Mouse (Mus musculus) brain, embryonic 18.5 days (tissue): ENCODE measurements around the gene Tmed10.
A peak's percentile ranks its signal among the peaks of the same experiment; 100 is the strongest.

Experiments used
- DNase-seq: peaks from one replicate; pipeline ENCODE4 v3.0.0-alpha.2; 2012; ENCODE audit warnings: low read depth, low spot score

Tmed10 gene

DNA sequence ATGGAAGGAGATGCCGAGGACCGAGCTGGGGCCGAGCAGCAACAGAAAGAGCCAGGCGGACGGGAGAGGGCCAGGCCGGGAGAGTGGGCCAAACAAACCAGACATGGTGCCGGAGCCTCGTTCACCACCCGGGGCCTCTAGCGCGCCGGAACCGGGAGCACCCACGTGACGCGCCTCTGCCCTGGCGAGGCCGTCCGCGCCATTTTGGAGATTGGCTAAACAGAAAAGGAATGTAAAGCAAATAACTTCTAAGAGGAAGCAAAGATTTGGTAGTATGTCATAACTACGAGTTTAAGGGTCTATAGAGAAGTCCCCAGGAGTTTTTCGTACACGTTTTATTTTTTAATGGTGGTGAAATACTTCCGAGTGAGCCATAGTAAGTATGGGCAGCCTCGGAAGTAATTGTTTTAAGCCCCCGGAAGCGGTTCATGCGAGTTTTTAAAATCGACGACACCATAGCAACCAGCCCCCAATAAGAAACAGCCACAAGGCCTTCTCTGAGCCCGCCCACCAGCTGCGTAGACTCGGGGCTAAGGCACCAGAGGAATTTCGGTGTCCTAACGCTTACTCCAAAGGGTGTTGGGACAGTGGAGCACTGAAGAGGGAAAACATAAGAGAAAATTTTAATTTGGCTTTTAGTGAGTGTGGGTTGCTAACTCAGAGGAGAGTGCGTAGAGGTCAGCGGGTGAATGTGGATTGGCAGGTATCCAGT, at the start of gene Tmed10:
Tmed10 (minus strand) TSS at position 287 of the 712 bp plus-strand sequence.
- peak; percentile 93 for DNase-seq

DNA sequence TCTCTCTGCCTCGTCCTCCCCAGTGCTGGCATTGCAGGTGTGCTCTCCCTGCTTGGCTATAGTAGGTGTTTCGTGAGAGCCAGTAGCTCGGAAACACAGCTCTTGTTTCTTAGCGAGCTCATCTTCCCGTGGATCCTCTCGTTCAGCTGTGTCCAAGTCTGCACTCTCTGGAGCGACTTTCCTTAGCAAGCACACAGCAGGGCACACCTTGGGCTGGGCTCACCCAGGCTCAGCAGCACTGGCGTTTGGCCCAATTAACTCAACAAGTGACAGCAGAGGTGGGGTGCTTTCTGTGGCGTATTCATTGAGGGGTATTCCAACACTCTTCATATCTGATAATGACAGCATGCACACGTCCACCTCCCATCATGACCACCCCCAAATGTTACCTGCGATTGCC, 48.6 kb upstream of the Tmed10 start:
- no peak for DNase-seq

DNA sequence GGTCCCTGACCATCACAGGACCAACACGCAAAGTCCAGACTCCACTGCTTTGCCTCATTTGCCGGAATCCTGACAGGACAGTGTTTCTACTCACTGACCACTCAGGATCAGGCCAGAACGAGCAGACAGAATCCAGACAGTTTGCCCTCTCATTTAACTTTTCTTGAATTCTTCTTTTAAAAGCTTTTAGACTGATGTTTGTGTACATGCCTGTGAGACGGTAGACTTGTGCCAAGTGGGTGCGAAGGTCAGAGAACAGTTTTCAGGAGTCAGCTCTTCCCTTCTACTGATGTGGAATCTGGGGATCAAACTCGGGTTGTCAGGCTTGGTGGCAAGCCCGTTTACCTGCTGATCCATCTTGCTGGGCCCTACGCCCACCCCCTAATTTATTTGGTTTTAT, 47.9 kb upstream of the Tmed10 start:
- no peak for DNase-seq

DNA sequence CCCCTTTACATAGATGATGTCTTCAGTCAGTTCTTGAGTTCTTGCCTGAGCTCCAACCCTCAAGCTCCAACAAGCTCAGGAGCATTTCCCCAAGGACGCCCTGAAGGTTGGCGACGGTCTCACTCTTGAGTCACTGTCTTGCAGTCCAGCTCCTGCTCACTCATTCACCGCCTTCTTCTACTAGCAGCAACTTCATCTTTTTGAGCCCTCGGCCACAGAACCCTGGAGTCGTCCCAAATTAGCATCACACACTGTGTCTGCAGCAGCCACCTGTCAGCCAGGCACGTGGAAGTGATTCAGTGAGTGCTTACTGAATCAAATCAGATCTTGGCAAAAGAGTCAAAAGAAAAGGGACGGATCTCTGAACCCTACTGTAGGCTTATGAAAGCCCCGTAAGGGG, 46.3 kb upstream of the Tmed10 start:
- DNase-seq: no peak

DNA sequence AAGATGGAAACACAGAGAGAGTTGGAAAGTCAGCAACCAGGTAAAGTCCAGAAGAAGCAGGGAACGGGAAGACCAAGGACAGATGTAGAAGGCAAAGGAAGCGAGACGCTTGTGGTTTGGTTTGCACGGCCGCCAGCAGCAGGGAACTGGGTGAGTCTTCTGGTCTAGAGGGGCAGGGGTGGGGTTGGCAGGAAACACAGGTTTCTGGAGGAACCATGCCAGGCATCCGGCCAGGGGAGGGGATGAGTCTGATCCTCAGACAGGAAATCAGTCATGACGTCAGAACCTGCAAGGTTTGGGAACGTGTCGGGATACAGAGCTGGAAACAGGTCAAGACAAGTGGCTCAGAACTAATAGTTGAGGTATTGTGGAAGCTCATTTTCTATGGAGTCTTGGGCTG, 43.2 kb upstream of the Tmed10 start:
- DNase-seq: no peak

DNA sequence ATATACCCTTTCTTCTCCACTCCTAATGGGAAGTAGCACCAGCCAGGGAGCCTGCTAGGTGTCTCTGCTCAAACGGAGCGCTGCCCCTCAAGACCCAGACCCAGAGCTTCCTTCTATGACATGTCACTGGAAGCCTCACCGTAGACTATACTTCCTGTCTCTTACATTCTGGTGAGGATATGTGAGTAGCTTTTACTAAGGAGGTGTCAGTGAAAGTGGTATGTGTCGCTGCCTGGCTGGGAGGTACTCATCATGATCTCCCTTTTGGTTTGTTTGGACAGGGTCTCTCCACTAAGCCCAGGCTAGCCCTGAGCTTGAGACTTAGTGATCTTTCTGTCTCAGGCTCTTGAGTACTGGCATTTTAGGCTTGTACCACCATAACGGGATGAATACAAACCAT, 41.7 kb upstream of the Tmed10 start:
- DNase-seq: no peak

DNA sequence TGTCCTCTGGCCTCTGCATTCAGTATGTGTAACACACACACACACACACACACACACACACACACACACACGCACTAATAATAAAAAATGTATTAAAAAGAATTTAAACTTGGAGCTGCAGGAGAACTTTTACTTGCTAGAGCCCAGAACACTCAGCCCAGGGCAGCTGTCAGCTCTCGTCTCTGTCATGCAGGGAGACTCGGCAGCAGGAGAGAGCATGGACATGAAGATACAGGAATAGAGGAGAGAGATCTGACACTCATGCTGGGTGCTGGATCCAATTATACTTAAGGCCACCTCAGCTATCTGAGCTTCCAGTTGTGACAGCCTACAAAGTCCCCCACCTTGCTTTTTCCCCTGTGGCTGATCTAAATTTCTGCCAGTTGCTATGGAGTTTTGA, 41.2 kb upstream of the Tmed10 start:
- DNase-seq: no peak

DNA sequence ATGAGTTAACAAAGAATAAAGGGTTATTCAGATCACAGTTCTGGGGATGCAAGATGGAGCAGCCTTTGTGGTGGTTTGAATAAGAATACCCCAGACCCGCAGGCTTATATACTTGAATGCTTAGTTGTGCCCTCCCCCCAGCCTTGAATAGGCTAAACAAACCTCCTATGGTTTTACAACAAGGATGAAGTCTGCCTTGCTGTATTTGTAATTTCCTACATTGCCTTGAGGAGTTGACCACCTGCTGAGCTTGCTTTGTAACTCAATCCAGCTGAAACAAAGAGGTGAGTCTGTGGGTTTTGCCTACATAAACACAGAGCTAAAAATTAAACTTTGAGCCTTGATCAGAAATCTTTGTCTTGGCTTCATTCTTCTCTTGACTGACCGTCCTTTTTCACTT, 36.5 kb upstream of the Tmed10 start:
- no peak for DNase-seq

DNA sequence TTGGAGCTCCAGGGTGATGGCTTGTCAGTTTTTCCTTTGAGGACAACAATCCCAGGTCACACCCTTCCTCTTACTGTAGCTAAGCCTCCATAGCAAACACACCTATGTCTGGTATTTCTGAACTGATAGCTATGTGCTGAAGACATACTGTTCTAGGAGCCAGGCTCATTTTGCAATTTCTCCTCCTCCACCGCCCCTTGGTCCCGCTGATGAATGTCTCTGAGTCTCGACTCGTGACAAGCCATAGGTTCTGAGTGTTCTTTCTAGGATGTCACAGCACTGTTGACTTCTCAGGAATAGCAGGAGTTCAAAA, 23.3 kb upstream of the Tmed10 start:
- DNase-seq: no peak

DNA sequence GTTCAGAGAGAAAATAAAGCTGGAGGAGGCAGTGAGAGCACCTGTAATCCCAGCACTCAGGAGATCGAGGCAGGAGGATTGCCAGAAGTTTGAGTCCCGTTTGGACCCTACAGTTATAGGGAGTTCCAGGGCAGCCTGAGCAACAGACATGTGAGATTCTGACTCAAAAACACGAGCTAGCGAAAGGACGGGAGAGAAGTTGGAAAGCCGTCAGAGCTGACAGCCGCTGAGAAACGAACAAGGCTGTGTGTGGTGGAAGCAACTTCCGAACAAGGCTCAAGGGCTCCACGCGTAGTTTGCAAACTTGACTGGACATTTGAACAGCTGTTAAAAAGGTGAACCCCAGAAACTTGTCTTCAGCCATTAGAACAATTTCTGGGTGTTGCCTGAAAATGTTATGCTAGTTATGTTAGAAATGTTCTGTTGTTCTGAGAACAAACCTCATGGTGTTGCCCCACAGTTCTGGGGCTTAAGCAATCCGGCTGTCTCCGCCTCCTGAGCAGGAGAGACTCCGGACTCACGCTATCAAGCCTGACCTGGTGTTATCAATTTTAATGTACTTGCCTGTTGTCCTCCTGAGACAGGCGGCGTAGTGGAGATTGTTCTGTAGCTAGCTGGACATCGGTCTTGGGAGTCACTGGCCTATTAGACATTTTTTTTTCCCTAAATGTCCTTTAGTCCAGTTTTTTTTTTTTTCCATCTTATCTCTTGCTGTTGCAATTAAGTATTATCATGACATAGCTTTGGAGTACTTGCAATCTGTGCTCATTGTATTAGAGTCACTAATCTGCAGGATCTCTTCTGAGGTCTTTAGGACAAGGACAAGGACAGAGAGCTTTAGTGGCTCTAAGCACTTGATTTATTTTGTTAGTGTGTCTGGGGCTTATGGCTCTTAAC, 22.7 kb upstream of the Tmed10 start:
- no peak for DNase-seq

DNA sequence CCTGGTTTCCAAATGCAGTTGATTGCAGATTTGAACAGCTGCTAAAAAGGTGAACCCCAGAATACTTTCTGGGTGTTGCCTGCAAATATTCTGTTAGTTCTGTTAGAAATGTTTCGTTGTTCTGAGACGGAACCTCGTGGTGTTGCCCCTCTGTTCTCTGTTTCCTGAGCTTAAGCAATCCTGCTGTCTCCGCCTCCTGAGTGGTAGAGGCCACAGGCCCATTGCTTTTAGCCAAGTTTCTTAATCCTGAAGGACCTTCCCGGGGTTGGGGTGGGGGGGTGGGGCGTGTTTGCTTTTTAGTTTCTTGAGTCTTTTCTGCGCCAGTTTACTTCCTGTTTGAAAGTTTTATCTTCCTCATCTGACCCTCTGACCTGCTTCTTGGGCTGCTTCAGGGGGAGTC, 19.3 kb upstream of the Tmed10 start:
- DNase-seq: no peak

DNA sequence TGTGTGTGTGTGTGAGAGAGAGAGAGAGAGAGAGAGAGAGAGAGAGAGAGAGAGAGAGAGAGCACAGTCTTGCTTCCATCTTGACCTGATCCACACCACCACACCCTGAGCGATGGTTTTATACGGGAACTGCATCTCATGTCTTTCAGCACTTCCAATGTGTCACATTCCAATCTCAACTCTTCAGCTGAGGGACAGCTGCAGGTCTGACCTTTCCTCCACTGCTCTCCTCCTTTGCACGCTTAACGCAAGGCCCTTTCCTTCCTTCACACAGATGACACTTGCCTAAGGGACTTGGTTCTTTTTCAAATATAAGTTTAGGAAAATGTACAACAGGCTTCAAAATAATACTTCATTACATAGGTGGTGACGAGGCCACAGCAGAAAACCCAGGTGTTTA, 18.9 kb upstream of the Tmed10 start:
- DNase-seq: no peak

DNA sequence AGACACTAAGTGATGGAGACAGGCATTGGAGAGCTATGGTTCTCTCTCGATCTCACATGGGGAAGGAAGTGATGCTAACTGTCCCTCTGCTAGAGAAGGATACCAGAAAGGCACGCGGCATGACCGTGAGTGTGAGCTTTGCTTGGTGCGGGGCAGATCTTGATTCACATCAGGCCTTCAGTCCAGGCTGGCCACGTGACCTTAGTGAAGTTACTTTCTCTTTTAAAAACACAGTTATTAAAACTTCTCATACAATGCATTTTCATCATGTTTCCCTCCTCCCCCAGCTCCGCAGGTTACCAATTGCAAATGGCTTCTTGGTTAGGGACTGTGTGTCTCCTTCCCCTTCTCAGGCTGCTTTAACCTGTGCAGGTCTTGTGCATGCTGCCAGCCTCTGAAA, 16.5 kb upstream of the Tmed10 start:
- no peak for DNase-seq

DNA sequence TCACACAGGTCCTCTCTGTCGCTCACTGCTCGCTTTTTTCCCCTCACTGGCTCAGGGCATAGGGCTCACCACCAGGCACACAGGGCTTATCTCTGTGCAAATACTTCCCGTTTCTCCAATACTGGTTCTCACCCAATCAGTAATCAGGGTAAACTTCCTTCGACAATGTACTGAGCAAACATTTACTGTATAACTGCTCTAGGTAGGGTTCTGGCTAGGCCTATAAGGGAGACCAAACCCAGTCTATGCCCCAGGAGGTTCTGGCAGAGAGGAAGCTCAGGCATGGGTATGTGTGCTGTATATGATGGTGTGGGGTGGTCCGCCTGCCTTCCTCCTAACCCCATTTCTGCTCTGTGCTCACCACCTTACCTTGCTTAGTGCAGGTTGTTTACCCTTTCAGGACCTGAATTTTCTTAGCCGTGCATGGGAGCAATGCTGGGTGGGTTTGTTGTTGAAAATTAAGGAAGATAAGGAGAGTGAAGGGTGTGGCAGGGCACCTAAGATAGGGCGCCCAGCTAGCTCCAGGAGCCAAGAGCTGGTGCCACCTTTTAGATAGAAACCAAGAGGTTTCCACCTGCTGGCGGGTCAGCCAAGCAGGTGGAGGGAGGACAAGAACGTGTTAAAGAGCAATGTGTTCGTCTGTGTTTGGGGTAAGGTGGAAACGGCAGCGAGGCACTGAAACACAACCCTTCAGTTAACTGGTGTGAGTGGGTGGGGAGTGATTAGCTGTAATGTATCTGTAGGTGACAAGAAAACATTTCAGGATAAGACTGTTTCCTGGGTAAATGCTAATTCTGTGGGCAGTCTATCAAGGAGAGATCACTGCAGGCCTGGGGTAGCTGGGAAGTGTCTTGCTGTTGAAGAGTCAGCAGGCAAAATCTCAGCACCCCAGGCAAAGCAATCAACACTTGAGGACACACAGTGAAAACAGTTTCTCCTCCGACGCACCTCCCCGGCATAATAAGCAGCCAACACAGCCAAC, 14.8 kb upstream of the Tmed10 start:
- DNase-seq: no peak

DNA sequence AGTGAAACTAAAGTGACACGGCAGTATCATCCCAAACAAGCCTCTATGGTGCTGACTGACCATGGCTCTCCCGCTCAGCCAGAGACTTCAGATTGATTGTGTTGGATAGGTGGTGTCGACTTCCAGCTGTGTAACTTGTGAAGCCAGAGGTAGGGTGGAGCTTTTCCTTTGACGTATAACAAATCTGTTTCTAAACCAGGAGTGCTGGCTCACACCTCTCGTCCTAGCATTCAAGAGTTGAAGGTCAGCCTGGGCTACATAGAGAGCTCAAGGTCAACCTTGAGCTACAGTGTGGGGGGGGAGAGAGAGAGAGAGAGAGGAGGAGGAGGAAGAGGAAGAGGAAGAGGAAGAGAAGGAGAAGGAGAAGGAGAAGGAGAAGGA, 11.3 kb upstream of the Tmed10 start:
- DNase-seq: no peak

DNA sequence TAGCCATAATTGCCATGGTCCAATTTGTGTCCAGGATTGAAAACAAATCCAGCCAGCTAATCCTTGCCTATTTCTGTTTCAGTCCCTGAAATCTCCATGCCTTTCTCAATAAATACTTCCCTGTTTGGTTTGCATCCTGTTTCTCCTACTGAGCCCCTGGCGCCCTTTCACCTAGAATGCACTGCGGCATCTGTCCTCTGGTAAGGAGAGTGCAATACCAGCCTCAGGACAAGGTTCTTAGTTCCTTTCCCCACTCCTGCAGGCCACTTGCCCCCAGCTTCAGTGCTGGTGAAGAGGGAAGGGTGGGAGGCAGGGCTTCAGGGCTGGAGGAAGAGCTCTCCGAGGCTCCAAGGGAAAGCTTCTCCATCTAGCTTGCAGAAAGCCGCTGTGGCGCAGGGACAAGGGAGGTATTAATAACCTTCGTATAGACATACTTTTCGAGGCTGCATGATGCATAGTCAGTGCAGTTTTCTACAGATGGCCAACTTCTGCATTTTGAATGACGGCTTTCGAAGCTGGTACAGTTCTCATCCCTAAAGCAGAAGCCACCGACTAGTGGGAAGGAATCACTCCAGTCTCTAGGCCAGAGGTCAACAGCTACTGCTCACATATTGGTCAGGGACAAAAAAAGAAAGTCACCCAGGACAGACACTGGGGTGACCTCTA, 10.8 kb upstream of the Tmed10 start:
- DNase-seq: no peak

DNA sequence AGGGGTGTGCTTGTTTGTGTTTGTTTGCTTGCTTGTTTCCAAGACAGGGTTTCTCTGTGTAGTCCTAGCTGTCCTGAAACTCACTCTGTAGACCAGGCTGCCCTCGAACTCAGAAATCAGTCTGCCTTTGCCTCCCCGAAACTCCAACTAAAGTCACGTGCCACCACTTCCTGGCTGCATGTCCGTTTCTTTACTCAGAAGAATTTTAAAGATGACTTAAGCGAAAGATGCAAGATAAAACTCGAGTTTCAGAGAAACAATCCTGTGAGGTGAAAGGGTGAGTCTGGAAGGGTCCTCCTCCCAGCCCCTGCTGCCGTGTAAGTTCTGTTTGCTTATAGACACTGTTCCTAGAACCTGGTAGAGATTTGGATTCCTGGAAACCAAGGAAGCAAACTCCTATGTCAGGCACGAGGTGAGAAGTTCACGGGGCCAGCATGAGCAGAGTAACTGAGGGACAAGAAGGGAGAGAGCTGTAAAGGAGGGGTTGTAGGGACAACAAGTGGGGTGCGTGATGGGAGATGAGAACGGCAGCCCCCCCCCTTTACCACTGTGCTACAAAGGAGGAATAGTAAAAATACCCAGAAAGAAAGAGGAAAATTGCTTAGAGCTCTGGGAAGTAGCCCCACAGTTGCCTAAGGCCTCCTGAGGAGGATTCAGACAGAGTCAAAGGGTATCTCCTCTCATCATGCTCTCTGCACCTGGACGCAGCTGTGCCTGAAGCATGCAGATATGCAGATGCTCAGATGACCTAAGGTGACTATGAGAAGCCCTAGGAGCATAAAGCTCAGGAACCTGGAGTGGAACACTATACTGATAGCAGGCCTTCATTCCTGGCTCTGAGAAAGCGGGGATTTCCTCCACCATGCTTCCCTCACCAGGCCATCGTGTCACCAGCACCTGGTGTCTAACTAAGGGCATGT, 8.4 kb upstream of the Tmed10 start:
- no peak for DNase-seq

DNA sequence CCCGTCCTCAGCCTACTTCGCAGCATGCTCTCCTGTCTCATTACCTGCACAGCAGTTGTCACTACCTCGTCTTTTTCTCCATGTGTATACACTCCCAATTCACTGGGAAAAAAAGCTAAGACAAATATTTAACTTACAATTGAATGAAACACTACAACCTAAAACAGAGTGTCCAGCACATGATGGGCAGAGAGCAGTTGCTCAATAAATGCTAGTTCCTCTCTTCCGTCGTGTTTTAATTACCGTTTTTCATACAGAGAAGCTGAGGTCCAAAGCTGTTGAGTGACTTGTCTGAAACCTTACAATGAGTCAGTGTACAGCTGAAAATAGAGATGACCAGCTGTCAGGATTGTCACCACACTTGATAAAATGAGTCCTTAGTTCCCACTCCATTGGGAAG, 6.9 kb upstream of the Tmed10 start:
- DNase-seq: no peak

DNA sequence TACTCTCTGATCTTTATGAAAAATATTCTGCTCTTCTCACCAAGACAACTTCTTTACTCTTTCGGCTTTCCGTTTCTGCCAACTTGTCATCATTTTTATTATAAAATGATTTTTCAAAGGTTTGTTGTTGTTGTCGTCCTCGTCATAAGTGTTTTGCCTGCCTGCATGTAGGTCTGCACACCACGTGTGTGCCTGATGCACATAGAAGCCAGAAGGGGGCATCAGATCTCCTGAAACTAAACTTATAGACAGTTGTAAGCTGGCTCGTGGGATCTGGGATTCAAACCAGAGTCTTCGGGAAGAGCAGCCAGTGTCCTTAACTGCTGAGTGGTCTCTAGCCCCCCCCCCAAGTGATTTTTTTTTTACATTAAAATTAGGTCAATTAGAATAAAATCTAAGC, 6.3 kb upstream of the Tmed10 start:
- no peak for DNase-seq

DNA sequence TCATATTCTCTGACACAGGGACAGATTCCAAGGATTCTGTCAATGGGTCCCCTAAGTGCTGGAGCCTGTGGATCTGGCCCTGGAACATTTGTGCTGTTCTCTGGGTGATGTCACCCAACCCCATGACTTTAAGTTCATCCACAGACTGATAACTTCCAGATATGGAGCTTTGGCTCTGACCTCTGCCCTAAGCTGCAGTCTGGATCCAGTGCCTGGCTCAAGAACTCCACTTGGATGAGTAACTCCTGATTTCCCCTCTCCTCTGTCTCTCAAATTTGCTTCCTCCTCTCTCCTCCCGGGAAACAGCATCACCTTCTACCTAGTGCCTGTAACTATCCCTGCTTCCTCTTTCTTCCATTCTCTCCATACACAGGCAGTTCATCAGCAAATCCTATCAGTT, 5.7 kb upstream of the Tmed10 start:
- no peak for DNase-seq

DNA sequence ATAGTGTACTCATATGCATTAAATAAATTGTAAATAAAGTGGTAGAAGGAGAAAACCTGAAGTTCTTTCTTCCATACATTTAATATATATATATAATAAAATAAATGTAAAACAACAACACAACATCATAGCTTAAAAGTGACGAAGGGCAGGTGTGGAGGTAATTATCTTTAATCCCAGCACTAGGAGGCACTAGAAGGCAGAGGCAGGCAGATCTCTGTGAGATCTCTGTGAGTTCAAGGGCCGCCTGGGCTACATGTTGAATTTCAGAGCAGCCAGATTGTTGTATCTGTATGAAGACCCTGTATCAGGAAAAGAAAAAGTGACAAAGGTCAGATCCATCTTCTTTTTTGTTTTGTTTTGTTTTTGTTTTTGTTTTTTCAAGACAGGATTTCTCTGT, 3.6 kb upstream of the Tmed10 start:
- no peak for DNase-seq
